Mouse (Mus musculus) limb, embryonic 12.5 days (tissue): Measurements from ENCODE around the gene Oxsr1. TPM values are rescaled to one million over a fixed set of nuclear protein-coding genes. Genes with fewer than 3 reads are reported as not detected.
"Not testable (repeated sequence)": the region's sequence is repeated elsewhere in the genome, so short reads cannot be mapped to it uniquely, and the experiment has no call there.

Experiments
- ATAC-seq: fragments of 200-750 bp; cut with Nextera tagmentation; 2 replicates; pipeline ENCODE4 v1.8.0; 2017; ENCODE audit warnings: low read depth, moderate TSS enrichment; ENCODE audit not compliant: insufficient number of reproducible peaks, insufficient read depth, low FRiP score, low TSS enrichment
- H3K27ac ChIP-seq: fragments of 300-500 bp; sonication (generic); 2 replicates; pipeline ENCODE4 v1.5.1; 2016; ENCODE audit warnings: mild to moderate bottlenecking, moderate library complexity
- H3K27me3 ChIP-seq: fragments of 300-500 bp; sonication (generic); 2 replicates; pipeline ENCODE4 v1.6.1; 2016; ENCODE audit warnings: mild to moderate bottlenecking, moderate library complexity
- H3K36me3 ChIP-seq: fragments of 300-500 bp; sonication (generic); 2 replicates; pipeline ENCODE4 v1.6.1; 2016; ENCODE audit warnings: mild to moderate bottlenecking, moderate library complexity
- H3K4me1 ChIP-seq: fragments of 300-500 bp; sonication (generic); replicated peaks from 2 replicates; pipeline ENCODE4 v1.6.1; 2016
- H3K4me2 ChIP-seq: fragments of 300-500 bp; sonication (generic); 2 replicates; pipeline ENCODE4 v1.6.1; 2016; ENCODE audit warnings: mild to moderate bottlenecking, moderate library complexity
- H3K4me3 ChIP-seq: fragments of 300-500 bp; sonication (generic); replicated peaks from 2 replicates; pipeline ENCODE4 v1.5.1; 2016; ENCODE audit warnings: mild to moderate bottlenecking
- H3K9ac ChIP-seq: fragments of 300-500 bp; sonication (generic); replicated peaks from 2 replicates; pipeline ENCODE4 v1.6.1; 2016; ENCODE audit warnings: mild to moderate bottlenecking, moderate library complexity
- H3K9me3 ChIP-seq: fragments of 300-500 bp; sonication (generic); 2 replicates; pipeline ENCODE4 v1.6.1; 2016; ENCODE audit warnings: mild to moderate bottlenecking, moderate library complexity
- WGBS: fragments of 180-500 bp; shearing (Covaris S2); methylation state at CpG from one replicate; pipeline ENCODE4 v1.1.7; 2016; 5-methylcytosine and 5-hydroxymethylcytosine counted together
- polyA plus RNA-seq: library from polyadenylated mRNA; unstranded; fragments of >200 nt; fragmentation: Nextera tagmentation; extraction: Ambion mirVana; gene quantifications from 2 replicates; pipeline ENCODE4 v1.2.1, GENCODE M21; 2016

Oxsr1 gene
- polyA plus RNA-seq, 1 experiment from 2014 or later = 17.0 TPM

- H3K27ac ChIP-seq = no peak overlapping the region
- no peak overlapping the region for H3K4me2 ChIP-seq
- no peaks in the 10 kb centered on the region for H3K27me3 ChIP-seq
- H3K36me3 ChIP-seq = peaks cover 47% of the 10 kb centered on the region
- WGBS = 93% methylated on average over 11 of the region's 11 CpGs
- H3K9ac ChIP-seq = no peak overlapping the region
- H3K4me1 ChIP-seq = no peaks in the 10 kb centered on the region
- no peak overlapping the region for H3K4me3 ChIP-seq
- H3K9me3 ChIP-seq = no peaks in the 10 kb centered on the region
- ATAC-seq = no peak
These were observed 53.6 kb downstream of the Oxsr1 start for GRCm38 (mm10) chr9:119268588-119269145.

- H3K4me3 ChIP-seq = no peak overlapping the region
- H3K4me1 ChIP-seq = no peaks in the 10 kb centered on the region
- 88% methylated on average over 6 of the region's 6 CpGs for WGBS
- no peak for ATAC-seq
- H3K9ac ChIP-seq = no peak overlapping the region
- H3K36me3 ChIP-seq = peaks cover 49% of the 10 kb centered on the region
- no peak overlapping the region for H3K27ac ChIP-seq
- no peaks in the 10 kb centered on the region for H3K27me3 ChIP-seq
- no peaks in the 10 kb centered on the region for H3K9me3 ChIP-seq
- H3K4me2 ChIP-seq = no peak overlapping the region
These were observed 54.1 kb downstream of the Oxsr1 start for GRCm38 (mm10) chr9:119268120-119268519.

GRCm38 (mm10) chr9:119266121-119266395 lies 56.2 kb downstream of the Oxsr1 start:
- peaks cover 58% of the 10 kb centered on the region for H3K36me3 ChIP-seq
- not testable (repeated sequence) for H3K4me1 ChIP-seq, H3K27ac ChIP-seq, ATAC-seq, H3K4me3 ChIP-seq, H3K27me3 ChIP-seq, H3K9me3 ChIP-seq, H3K9ac ChIP-seq, H3K4me2 ChIP-seq
- WGBS = 93% methylated on average over 5 of the region's 5 CpGs

GRCm38 (mm10) chr9:119265373-119266120 lies 56.7 kb downstream of the Oxsr1 start:
- H3K27ac ChIP-seq, H3K4me2 ChIP-seq, H3K9me3 ChIP-seq, H3K4me3 ChIP-seq, H3K27me3 ChIP-seq, H3K9ac ChIP-seq, ATAC-seq, H3K4me1 ChIP-seq: not testable (repeated sequence)
- WGBS = 77% methylated on average over 1 of the region's 1 CpGs
- H3K36me3 ChIP-seq = peaks cover 57% of the 10 kb centered on the region

GRCm38 (mm10) chr9:119263067-119263466 lies 59.2 kb downstream of the Oxsr1 start:
- no peak overlapping the region for H3K4me3 ChIP-seq
- no peak for ATAC-seq
- whole genome bisulfite sequencing = 87% methylated on average over 4 of the region's 4 CpGs
- H3K4me2 ChIP-seq = no peak overlapping the region
- no peaks in the 10 kb centered on the region for H3K4me1 ChIP-seq
- no peak overlapping the region for H3K9ac ChIP-seq
- no peaks in the 10 kb centered on the region for H3K27me3 ChIP-seq
- no peaks in the 10 kb centered on the region for H3K9me3 ChIP-seq
- peaks cover 53% of the 10 kb centered on the region for H3K36me3 ChIP-seq
- no peak overlapping the region for H3K27ac ChIP-seq

GRCm38 (mm10) chr9:119260825-119261224 lies 61.4 kb downstream of the Oxsr1 start:
- no peak overlapping the region for H3K4me3 ChIP-seq
- no peaks in the 10 kb centered on the region for H3K9me3 ChIP-seq
- ATAC-seq = no peak
- no peak overlapping the region for H3K27ac ChIP-seq
- H3K4me1 ChIP-seq = no peaks in the 10 kb centered on the region
- peaks cover 55% of the 10 kb centered on the region for H3K36me3 ChIP-seq
- H3K9ac ChIP-seq = no peak overlapping the region
- H3K27me3 ChIP-seq = no peaks in the 10 kb centered on the region
- WGBS = 88% methylated on average over 2 of the region's 2 CpGs
- no peak overlapping the region for H3K4me2 ChIP-seq

GRCm38 (mm10) chr9:119258785-119259184 lies 63.4 kb downstream of the Oxsr1 start:
- Histone ChIP-seq H3K9ac (no peak overlapping the region), H3K4me2 (no peak overlapping the region), H3K27ac (no peak overlapping the region), H3K27me3 (no peaks in the 10 kb centered on the region), H3K4me1 (no peaks in the 10 kb centered on the region), H3K36me3 (peaks cover 60% of the 10 kb centered on the region), H3K4me3 (no peak overlapping the region), H3K9me3 (no peaks in the 10 kb centered on the region)
- no peak for ATAC-seq
- 94% methylated on average over 2 of the region's 2 CpGs for WGBS

- ATAC-seq = no peak
- H3K27me3 ChIP-seq = no peaks in the 10 kb centered on the region
- 92% methylated on average over 5 of the region's 5 CpGs for WGBS
These were observed 64.1 kb downstream of the Oxsr1 start for GRCm38 (mm10) chr9:119258128-119258527.

GRCm38 (mm10) chr9:119256161-119256560 lies 66.1 kb downstream of the Oxsr1 start:
- WGBS = 97% methylated on average over 12 of the region's 12 CpGs
- Histone ChIP-seq H3K36me3 (peaks cover 67% of the 10 kb centered on the region), H3K9me3 (no peaks in the 10 kb centered on the region), H3K9ac (no peak overlapping the region), H3K27ac (no peak overlapping the region), H3K4me2 (no peak overlapping the region), H3K4me1 (no peaks in the 10 kb centered on the region), H3K4me3 (no peak overlapping the region), H3K27me3 (no peaks in the 10 kb centered on the region)
- no peak for ATAC-seq

More at GRCm38 (mm10) chr9:119258128-119258527, 64.1 kb downstream of the Oxsr1 start:
- H3K36me3 ChIP-seq = peaks cover 63% of the 10 kb centered on the region
- no peak overlapping the region for H3K4me3 ChIP-seq
- H3K27ac ChIP-seq = no peak overlapping the region
- no peak overlapping the region for H3K4me2 ChIP-seq
- no peaks in the 10 kb centered on the region for H3K9me3 ChIP-seq
- no peaks in the 10 kb centered on the region for H3K4me1 ChIP-seq
- no peak overlapping the region for H3K9ac ChIP-seq

- no peaks in the 10 kb centered on the region for H3K4me1 ChIP-seq
- no peak overlapping the region for H3K27ac ChIP-seq
- no peak overlapping the region for H3K9ac ChIP-seq
- peaks cover 78% of the 10 kb centered on the region for H3K36me3 ChIP-seq
- no peaks in the 10 kb centered on the region for H3K9me3 ChIP-seq
- no peak overlapping the region for H3K4me3 ChIP-seq
- WGBS = 98% methylated on average over 1 of the region's 1 CpGs
- H3K27me3 ChIP-seq = no peaks in the 10 kb centered on the region
- ATAC-seq = no peak
- H3K4me2 ChIP-seq = no peak overlapping the region
These were observed 67.1 kb downstream of the Oxsr1 start for GRCm38 (mm10) chr9:119255096-119255495.

- peaks cover 76% of the 10 kb centered on the region for H3K36me3 ChIP-seq
These were observed 68.0 kb downstream of the Oxsr1 start for GRCm38 (mm10) chr9:119254187-119254586.

GRCm38 (mm10) chr9:119247996-119248395 lies 74.2 kb downstream of the Oxsr1 start:
- ATAC-seq = no peak
- Histone ChIP-seq H3K27me3 (no peaks in the 10 kb centered on the region), H3K4me3 (no peak overlapping the region), H3K9me3 (no peaks in the 10 kb centered on the region), H3K9ac (no peak overlapping the region), H3K4me1 (no peaks in the 10 kb centered on the region), H3K4me2 (no peak overlapping the region), H3K36me3 (peaks cover 47% of the 10 kb centered on the region), H3K27ac (no peak overlapping the region)
- WGBS = 85% methylated on average over 5 of the region's 5 CpGs

More at GRCm38 (mm10) chr9:119254187-119254586, 68.0 kb downstream of the Oxsr1 start:
- no peaks in the 10 kb centered on the region for H3K9me3 ChIP-seq
- no peak for ATAC-seq
- H3K27me3 ChIP-seq = no peaks in the 10 kb centered on the region
- H3K9ac ChIP-seq = no peak overlapping the region
- 73% methylated on average over 2 of the region's 2 CpGs for WGBS
- H3K4me2 ChIP-seq = no peak overlapping the region
- no peak overlapping the region for H3K27ac ChIP-seq
- H3K4me1 ChIP-seq = no peaks in the 10 kb centered on the region
- no peak overlapping the region for H3K4me3 ChIP-seq
